Mouse (Mus musculus): Measurements from ENCODE around the gene Gm4181. TPM values are rescaled to one million over a fixed set of nuclear protein-coding genes. Genes with fewer than 3 reads are reported as not detected.
"Not testable (repeated sequence)": the region's sequence is repeated elsewhere in the genome, so short reads cannot be mapped to it uniquely, and the experiment has no call there.

The Gm4181 gene
- not detected in 2 replicates for polyA plus RNA-seq (2014; fragmentation: Nextera tagmentation; extraction: Ambion mirVana)

- H3K9ac ChIP-seq (ENCODE audit: low read depth, low read length); H3K4me1 ChIP-seq (replicated peaks; ENCODE audit: control insufficient read depth, insufficient read depth, low read length); H3K4me2 ChIP-seq; ATAC-seq (replicated peaks; ENCODE audit: low FRiP score); H3K27me3 ChIP-seq (replicated peaks; ENCODE audit: control insufficient read depth, insufficient read depth, low read length); DNase-seq (ENCODE audit: low spot score); H3K4me3 ChIP-seq (ENCODE audit: low read depth, low read length); H3K36me3 ChIP-seq (ENCODE audit: control insufficient read depth, insufficient read depth, low read length); H3K27ac ChIP-seq (ENCODE audit: low read depth, low read length); H3K9me3 ChIP-seq (ENCODE audit: control insufficient read depth, low read length): not testable (repeated sequence)
- 50% methylated on average over 1 of the region's 1 CpGs for WGBS
Measured at GRCm38 (mm10) chr14:51635566-51635965, at the start of gene Gm4181. Gm4181 (minus strand) TSS chr14:51635666.

GRCm38 (mm10) chr14:51677269-51677668 is 41.8 kb upstream of the Gm4181 start:
- no peak overlapping the region for H3K4me3 ChIP-seq (ENCODE audit: low read depth, low read length)
- H3K27me3 ChIP-seq (replicated peaks; ENCODE audit: control insufficient read depth, insufficient read depth, low read length) = no peaks in the 10 kb centered on the region
- no peaks in the 10 kb centered on the region for H3K4me1 ChIP-seq (replicated peaks; ENCODE audit: control insufficient read depth, insufficient read depth, low read length)
- no peak for DNase-seq (ENCODE audit: low spot score)
- no peak for ATAC-seq (replicated peaks; ENCODE audit: low FRiP score)
- no peak overlapping the region for H3K27ac ChIP-seq (ENCODE audit: low read depth, low read length)
- H3K36me3 ChIP-seq (ENCODE audit: control insufficient read depth, insufficient read depth, low read length) = no peaks in the 10 kb centered on the region
- no peaks in the 10 kb centered on the region for H3K9me3 ChIP-seq (ENCODE audit: control insufficient read depth, low read length)
- no peak overlapping the region for H3K9ac ChIP-seq (ENCODE audit: low read depth, low read length)
- WGBS = 80% methylated on average over 5 of the region's 5 CpGs
- H3K4me2 ChIP-seq = no peak overlapping the region

- 88% methylated on average over 1 of the region's 1 CpGs for WGBS
- DNase-seq (ENCODE audit: low spot score); H3K36me3 ChIP-seq (ENCODE audit: control insufficient read depth, insufficient read depth, low read length); H3K4me1 ChIP-seq (replicated peaks; ENCODE audit: control insufficient read depth, insufficient read depth, low read length); H3K27me3 ChIP-seq (replicated peaks; ENCODE audit: control insufficient read depth, insufficient read depth, low read length); H3K4me3 ChIP-seq (ENCODE audit: low read depth, low read length); H3K4me2 ChIP-seq; H3K27ac ChIP-seq (ENCODE audit: low read depth, low read length); H3K9ac ChIP-seq (ENCODE audit: low read depth, low read length); ATAC-seq (replicated peaks; ENCODE audit: low FRiP score); H3K9me3 ChIP-seq (ENCODE audit: control insufficient read depth, low read length): not testable (repeated sequence)
Measured at GRCm38 (mm10) chr14:51632426-51632825, 3.0 kb downstream of the Gm4181 start.

- Histone ChIP-seq H3K36me3 (ENCODE audit: control insufficient read depth, insufficient read depth, low read length) (no peaks in the 10 kb centered on the region), H3K9me3 (ENCODE audit: control insufficient read depth, low read length) (no peaks in the 10 kb centered on the region), H3K4me2 (no peak within 1 kb of the TSS), H3K27me3 (replicated peaks; ENCODE audit: control insufficient read depth, insufficient read depth, low read length) (no peaks in the 10 kb centered on the region), H3K9ac (ENCODE audit: low read depth, low read length) (no peak within 1 kb of the TSS), H3K4me1 (replicated peaks; ENCODE audit: control insufficient read depth, insufficient read depth, low read length) (no peaks in the 10 kb centered on the region), H3K4me3 (ENCODE audit: low read depth, low read length) (no peak within 1 kb of the TSS), H3K27ac (ENCODE audit: low read depth, low read length) (no peak within 1 kb of the TSS)
- WGBS = 82% methylated on average over 1 of the region's 1 CpGs
- ATAC-seq (replicated peaks; ENCODE audit: low FRiP score) (no peak), DNase-seq (ENCODE audit: low spot score) (no peak)
Measured at GRCm38 (mm10) chr14:51611210-51611609, 24.3 kb downstream of the Gm4181 start, which contains the start of gene Gm17078. Gm17078 (minus strand) TSS chr14:51611310.

- not testable (repeated sequence) for DNase-seq (ENCODE audit: low spot score); H3K27ac ChIP-seq (ENCODE audit: low read depth, low read length); H3K9ac ChIP-seq (ENCODE audit: low read depth, low read length); H3K4me3 ChIP-seq (ENCODE audit: low read depth, low read length); ATAC-seq (replicated peaks; ENCODE audit: low FRiP score); H3K9me3 ChIP-seq (ENCODE audit: control insufficient read depth, low read length); H3K36me3 ChIP-seq (ENCODE audit: control insufficient read depth, insufficient read depth, low read length); H3K27me3 ChIP-seq (replicated peaks; ENCODE audit: control insufficient read depth, insufficient read depth, low read length); H3K4me1 ChIP-seq (replicated peaks; ENCODE audit: control insufficient read depth, insufficient read depth, low read length); H3K4me2 ChIP-seq
- 88% methylated on average over 4 of the region's 4 CpGs for WGBS
Measured at GRCm38 (mm10) chr14:51592039-51592438, 43.4 kb downstream of the Gm4181 start, which contains the start of gene Gm17174. Gm17174 (minus strand) TSS chr14:51592139.

Other genes with a start within 250 kb of the Gm4181 start
- gene Vmn2r88, start 224.8 kb downstream of the Gm4181 start, polyA plus RNA-seq (2014; fragmentation: Nextera tagmentation; extraction: Ambion mirVana) = not detected in 2 replicates
- not detected in 2 replicates for gene Vmn2r89, start 183.8 kb downstream of the Gm4181 start, polyA plus RNA-seq (2014; fragmentation: Nextera tagmentation; extraction: Ambion mirVana)
- 0.21 TPM in 1 of 2 replicates, not detected in the other for gene Gm5622, start 82.9 kb downstream of the Gm4181 start, polyA plus RNA-seq (2014; fragmentation: Nextera tagmentation; extraction: Ambion mirVana)
- gene Gm17175, start 61.6 kb downstream of the Gm4181 start, polyA plus RNA-seq (2014; fragmentation: Nextera tagmentation; extraction: Ambion mirVana) = not detected in 2 replicates
- not detected in 2 replicates for gene Gm17174, start 43.5 kb downstream of the Gm4181 start, polyA plus RNA-seq (2014; fragmentation: Nextera tagmentation; extraction: Ambion mirVana)
- not detected in 2 replicates for gene Gm17078, start 24.4 kb downstream of the Gm4181 start, polyA plus RNA-seq (2014; fragmentation: Nextera tagmentation; extraction: Ambion mirVana)
- not detected in 2 replicates for gene Gm17079, start 59.8 kb upstream of the Gm4181 start, polyA plus RNA-seq (2014; fragmentation: Nextera tagmentation; extraction: Ambion mirVana)
- gene Gm5800, start 81.5 kb upstream of the Gm4181 start, polyA plus RNA-seq (2014; fragmentation: Nextera tagmentation; extraction: Ambion mirVana) = not detected in 2 replicates
- gene Ang4, start 137.9 kb upstream of the Gm4181 start, polyA plus RNA-seq (2014; fragmentation: Nextera tagmentation; extraction: Ambion mirVana) = not detected in 2 replicates
- not detected in 2 replicates for gene AY358078, start 164.4 kb upstream of the Gm4181 start, polyA plus RNA-seq (2014; fragmentation: Nextera tagmentation; extraction: Ambion mirVana)
- gene Ear6, start 218.0 kb upstream of the Gm4181 start, polyA plus RNA-seq (2014; fragmentation: Nextera tagmentation; extraction: Ambion mirVana) = 7.6 and 13.2 TPM in 2 replicates
- 32.5 and 42.6 TPM in 2 replicates for gene Mettl17, start 249.2 kb upstream of the Gm4181 start, polyA plus RNA-seq (2014; fragmentation: Nextera tagmentation; extraction: Ambion mirVana)